Mouse (Mus musculus) myocyte (in vitro differentiated cells): ENCODE data around the gene Zfp972. TPM values are rescaled to one million over a fixed set of nuclear protein-coding genes. Genes with fewer than 3 reads are reported as not detected.
"Not testable (repeated sequence)": the region's sequence is repeated elsewhere in the genome, so short reads cannot be mapped to it uniquely, and the experiment has no call there.

ENCODE experiments used
- H3K27me3 ChIP-seq: one replicate; pipeline ENCODE4 v1.6.1; 2011; ENCODE audit not compliant: control insufficient read depth, insufficient read depth, insufficient read length
- H3K36me3 ChIP-seq: one replicate; pipeline ENCODE4 v1.6.1; 2011; ENCODE audit not compliant: control insufficient read depth, insufficient read depth
- H3K4me2 ChIP-seq: one replicate; pipeline ENCODE4 v1.6.1; 2011; ENCODE audit warnings: low read depth, control low read depth
- H3K4me3 ChIP-seq: one replicate; pipeline ENCODE4 v1.5.1; 2011; ENCODE audit warnings: mild to moderate bottlenecking, control low read depth, moderate library complexity
- H3K79me2 ChIP-seq: one replicate; pipeline ENCODE4 v1.6.1; 2011; ENCODE audit not compliant: control insufficient read depth, insufficient read depth
- H3ac ChIP-seq: one replicate; pipeline ENCODE4 v1.6.1; 2011; ENCODE audit not compliant: control insufficient read depth, insufficient read length
- polyA plus RNA-seq: library from polyadenylated mRNA; unstranded; fragments of >200 nt; fragmentation: generic; extraction: Trizol; gene quantifications from one replicate; pipeline ENCODE4 v1.2.1, GENCODE M21; 2012; ENCODE audit warnings: missing spikeins

Zfp972 gene
- polyA plus RNA-seq: 1.1 TPM

DNA sequence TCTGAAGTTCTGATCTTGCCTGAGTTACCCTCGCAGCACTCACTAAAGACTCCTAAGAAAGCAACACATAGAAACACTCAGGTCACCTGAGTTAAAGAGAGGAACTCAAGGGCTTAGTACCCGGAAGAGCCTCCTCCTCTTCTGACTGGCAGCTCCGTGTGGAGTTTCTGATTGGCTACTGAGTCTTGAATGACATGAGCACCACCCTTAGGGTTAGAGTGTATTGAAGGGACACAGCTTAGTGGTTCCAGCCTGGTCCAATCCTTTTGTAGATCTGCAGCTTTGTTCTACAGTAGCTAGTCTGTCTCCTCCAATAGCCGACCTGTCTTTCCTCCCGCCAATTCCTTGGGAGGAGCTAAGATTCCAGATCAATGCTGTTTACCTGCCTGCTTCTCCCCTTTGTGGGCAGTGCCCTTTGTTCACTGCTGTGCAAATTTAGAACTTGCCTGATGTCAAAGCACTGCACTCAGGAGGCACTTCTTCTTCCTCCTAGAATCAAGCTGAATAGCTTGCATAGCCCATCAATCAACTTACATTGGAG lies at the start of gene Zfp972:
Zfp972 (minus strand) TSS at position 51 of the 541 bp plus-strand sequence.
- H3K79me2 ChIP-seq, H3ac ChIP-seq, H3K27me3 ChIP-seq, H3K36me3 ChIP-seq: not testable (repeated sequence)
- H3K4me2 ChIP-seq: peak within 1 kb of the TSS; percentile 45
- peak within 1 kb of the TSS; percentile 12 for H3K4me3 ChIP-seq

GRCm38 (mm10) chr2:177974814-177975213 lies 49.4 kb upstream of the Zfp972 start:
- H3K79me2 ChIP-seq, H3ac ChIP-seq, H3K4me2 ChIP-seq, H3K27me3 ChIP-seq, H3K4me3 ChIP-seq, H3K36me3 ChIP-seq: not testable (repeated sequence)

DNA sequence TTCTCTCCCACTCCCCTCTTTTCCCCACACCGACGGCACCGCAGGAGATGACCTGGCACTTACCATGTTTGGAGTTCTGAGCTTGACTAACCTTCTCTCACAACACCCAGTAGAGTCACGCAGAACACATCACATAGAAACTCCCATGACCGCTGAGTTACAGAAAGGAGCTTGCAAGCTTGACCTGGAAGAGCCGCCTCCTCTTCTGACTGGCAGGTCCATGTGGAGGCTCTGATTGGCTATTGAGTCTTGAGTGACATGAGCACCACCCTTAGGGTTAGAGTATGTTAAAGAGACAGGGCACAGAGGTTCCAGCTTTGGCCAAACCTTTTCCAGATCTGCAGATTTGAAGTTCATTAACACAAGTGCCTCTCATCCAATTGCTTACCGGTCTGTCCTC lies 31.7 kb upstream of the Zfp972 start, which contains the start of gene Gm14326:
Gm14326 (minus strand) TSS at position 153 of the 400 bp plus-strand sequence.
- H3K79me2 ChIP-seq, H3K27me3 ChIP-seq, H3K36me3 ChIP-seq, H3ac ChIP-seq: not testable (repeated sequence)
- H3K4me2 ChIP-seq: peak within 1 kb of the TSS; percentile 50
- peak within 1 kb of the TSS; percentile 30 for H3K4me3 ChIP-seq

DNA sequence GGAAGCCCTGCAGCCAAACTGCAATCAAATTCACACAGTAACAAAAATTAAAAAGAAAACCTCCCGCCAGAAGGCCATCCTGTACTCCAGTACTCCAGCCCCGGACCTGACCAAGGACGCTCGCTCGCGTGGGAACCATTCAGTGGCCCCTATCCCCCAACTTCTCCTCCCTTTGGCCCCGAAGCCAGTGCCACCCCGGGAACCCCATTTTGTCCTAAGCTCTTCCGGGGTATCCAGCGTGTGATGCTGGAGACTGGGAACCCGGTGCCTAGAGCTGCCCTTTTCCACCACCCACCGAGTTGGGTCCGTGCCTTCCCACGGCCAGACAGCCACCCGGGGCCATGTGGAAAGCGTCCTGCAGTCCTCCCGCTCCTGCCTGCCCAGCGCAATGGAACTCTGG lies 31.3 kb upstream of the Zfp972 start:
- H3K79me2 ChIP-seq, H3K27me3 ChIP-seq, H3K4me2 ChIP-seq, H3K36me3 ChIP-seq, H3ac ChIP-seq: not testable (repeated sequence)
- H3K4me3 ChIP-seq: peak overlapping the region; percentile 30

DNA sequence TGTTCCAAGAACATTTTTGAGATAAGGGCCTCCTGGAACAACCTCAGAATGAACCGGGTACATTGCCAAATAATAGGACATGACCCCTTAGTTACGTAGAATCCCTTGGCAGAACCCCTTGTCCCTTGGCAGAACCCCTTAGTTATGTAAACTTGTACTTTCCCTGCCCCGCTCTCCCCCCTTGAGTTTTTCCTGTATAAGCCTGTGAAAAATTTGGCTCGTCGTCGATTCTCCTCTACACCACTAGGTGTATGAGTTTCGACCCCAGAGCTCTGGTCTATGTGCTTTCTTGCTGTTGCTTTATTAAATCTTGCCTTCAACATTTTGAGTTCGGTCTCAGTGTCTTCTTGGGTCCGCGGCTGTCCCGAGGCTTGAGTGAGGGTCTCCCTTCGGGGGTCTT lies 22.1 kb downstream of the Zfp972 start:
- H3K36me3 ChIP-seq, H3K4me2 ChIP-seq, H3K79me2 ChIP-seq, H3K4me3 ChIP-seq, H3ac ChIP-seq, H3K27me3 ChIP-seq: not testable (repeated sequence)

GRCm38 (mm10) chr2:177898171-177898570 lies 27.2 kb downstream of the Zfp972 start:
- H3ac ChIP-seq, H3K4me2 ChIP-seq, H3K36me3 ChIP-seq: not testable (repeated sequence)

DNA sequence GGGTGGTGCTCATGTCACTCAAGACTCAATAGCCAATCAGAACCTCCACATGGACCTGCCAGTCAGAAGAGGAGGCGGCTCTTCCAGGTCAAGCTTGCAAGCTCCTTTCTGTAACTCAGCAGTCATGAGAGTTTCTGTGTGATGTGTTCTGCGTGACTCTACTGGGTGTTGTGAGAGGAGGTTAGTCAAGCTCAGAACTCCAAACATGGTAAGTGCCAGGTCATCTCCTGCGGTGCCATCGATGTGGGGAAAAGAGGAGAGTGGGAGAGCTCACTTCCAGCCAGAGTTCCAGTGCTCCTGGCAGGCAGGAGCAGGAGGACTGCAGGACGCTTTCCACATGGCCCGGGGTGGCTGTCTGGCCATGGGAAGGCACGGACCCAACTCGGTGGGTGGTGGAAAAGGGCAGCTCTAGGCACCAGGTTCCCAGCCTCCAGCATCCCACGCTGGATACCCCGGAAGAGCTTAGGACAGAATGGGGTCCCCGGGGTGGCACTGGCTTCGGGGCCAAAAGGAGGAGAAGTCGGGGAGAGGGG lies 28.3 kb downstream of the Zfp972 start, which contains the start of gene Gm14327:
Gm14327 (plus strand) TSS at position 51 of the 533 bp plus-strand sequence.
- not testable (repeated sequence) for H3K27me3 ChIP-seq, H3ac ChIP-seq
- H3K4me2 ChIP-seq: peak within 1 kb of the TSS; percentile 48

More at GRCm38 (mm10) chr2:177898171-177898570, 27.2 kb downstream of the Zfp972 start:
- H3K79me2 ChIP-seq, H3K27me3 ChIP-seq, H3K4me3 ChIP-seq: not testable (repeated sequence)

DNA sequence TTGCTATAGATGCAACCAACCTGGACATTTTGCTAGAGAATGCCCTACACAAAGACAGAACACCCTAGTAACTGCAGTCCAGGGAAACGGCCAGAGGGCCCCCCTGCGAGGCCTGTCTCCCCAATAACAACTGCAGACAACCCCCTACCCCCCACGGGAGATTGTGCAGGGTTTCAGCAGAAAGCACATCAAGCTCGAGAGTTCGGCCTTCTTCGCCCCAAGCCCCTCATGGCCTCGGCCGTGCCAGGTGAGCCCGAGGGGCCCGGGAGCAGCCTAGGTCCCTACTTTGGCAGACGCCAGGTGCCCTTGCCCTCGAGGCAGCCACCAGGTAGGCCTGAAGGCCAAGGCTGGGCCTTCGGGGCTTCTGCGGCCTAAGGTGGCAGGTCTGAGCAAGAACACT lies 37.7 kb downstream of the Zfp972 start:
- not testable (repeated sequence) for H3K4me2 ChIP-seq, H3K27me3 ChIP-seq, H3ac ChIP-seq, H3K36me3 ChIP-seq, H3K4me3 ChIP-seq, H3K79me2 ChIP-seq

More for the DNA sequence above, 28.3 kb downstream of the Zfp972 start, which contains the start of gene Gm14327:
- not testable (repeated sequence) for H3K36me3 ChIP-seq, H3K79me2 ChIP-seq
- peak within 1 kb of the TSS; percentile 24 for H3K4me3 ChIP-seq

- H3K36me3 ChIP-seq, H3K79me2 ChIP-seq: not testable (repeated sequence)
Measured at GRCm38 (mm10) chr2:177862254-177862653, 63.2 kb downstream of the Zfp972 start.

More at GRCm38 (mm10) chr2:177862254-177862653, 63.2 kb downstream of the Zfp972 start:
- H3ac ChIP-seq, H3K27me3 ChIP-seq, H3K4me3 ChIP-seq, H3K4me2 ChIP-seq: not testable (repeated sequence)

Other genes starting within 250 kb of the Zfp972 start
- 1.9 TPM for gene Gm14322, start 166.3 kb downstream of the Zfp972 start, polyA plus RNA-seq
- gene Gm14325, start 85.3 kb downstream of the Zfp972 start, polyA plus RNA-seq: 27.1 TPM
- gene Gm14327, start 28.5 kb downstream of the Zfp972 start, polyA plus RNA-seq: 1.0 TPM
- 9.1 TPM for gene Gm14326, start 31.7 kb upstream of the Zfp972 start, polyA plus RNA-seq
- 3.4 TPM for gene Zfp971, start 97.7 kb upstream of the Zfp972 start, polyA plus RNA-seq
- gene Zfp931, start 152.9 kb upstream of the Zfp972 start, polyA plus RNA-seq: 2.1 TPM
- not detected for gene Phactr3, start 193.4 kb upstream of the Zfp972 start, polyA plus RNA-seq